In the genomic region with DNA sequence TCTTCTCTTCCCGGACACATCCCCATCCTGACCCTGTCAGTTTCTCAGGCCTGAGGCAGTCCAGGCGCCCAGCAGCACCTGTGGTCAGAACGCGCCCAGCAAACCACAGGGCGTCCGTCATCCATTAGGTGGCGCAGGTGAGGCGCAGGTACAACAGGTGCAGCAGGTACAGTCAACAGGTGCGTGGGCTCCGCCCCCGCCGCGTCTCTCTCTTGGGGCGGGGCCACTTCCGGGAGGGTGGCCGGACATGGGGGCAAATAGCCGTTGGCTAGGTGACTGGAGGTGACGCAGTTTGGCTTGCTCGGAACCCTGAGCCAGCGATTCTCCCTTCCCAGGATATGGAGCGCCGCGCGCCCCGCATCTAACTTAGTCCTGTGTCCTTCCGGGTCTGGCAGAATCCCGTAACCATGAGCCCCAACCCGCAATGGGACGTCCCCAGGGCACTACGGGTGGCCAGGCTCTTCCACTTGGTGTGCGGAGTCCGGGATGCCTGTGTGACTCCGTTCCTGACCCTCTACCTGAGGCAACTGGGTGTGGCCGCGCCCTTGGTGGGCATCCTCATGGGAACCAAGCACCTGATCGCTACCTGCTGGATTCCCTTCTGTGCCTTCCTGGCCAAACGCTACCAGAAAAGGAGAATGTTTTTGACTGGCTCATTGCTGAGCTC, we compare ENCODE assay signal across 10 mouse cellular contexts. TPM values are rescaled to one million over a fixed set of nuclear protein-coding genes. Genes with fewer than 3 reads are reported as not detected.
DNase-seq lines count a peak whose midpoint lies in the region; ATAC-seq lines count a peak whose summit lies in the region.
"Had no signal": no experiment of that assay in that cellular context is flagged by ENCODE, and none has a peak within 500 bp of the region (broad histone marks: within the 10 kb centered on the region; RNA-seq: fewer than 3 reads in every experiment).

A gene (plus strand): TSS at position 269 of the 667 bp plus-strand sequence.

- no peak within 1 kb of the TSS for H3K27ac ChIP-seq in heart, embryonic 14.5 days (replicated peaks in 1 of 2; ENCODE audit: control insufficient read depth in 1 of 2, insufficient read depth in 1 of 2, low read depth in 2 of 2, low read length in 2 of 2)
- no peak within 1 kb of the TSS for H3K27ac ChIP-seq in forebrain, embryonic 15.5 days (replicated peaks)
- H3K27ac ChIP-seq in midbrain, embryonic 15.5 days = no peak within 1 kb of the TSS
- H3K27ac ChIP-seq: liver, embryonic 13.5 days had no signal

- H3K27me3 ChIP-seq in heart, embryonic 14.5 days (ENCODE audit: control insufficient read depth, insufficient read depth, low read length) = peaks cover 13% of the 10 kb centered on the region; the same call in 1 of the 2 replicates
- 0 out of 2 replicates have a peak, but pooled peaks cover 3% of the 10 kb centered on the region for H3K27me3 ChIP-seq in forebrain, embryonic 15.5 days
- H3K27me3 ChIP-seq in midbrain, embryonic 15.5 days (replicated peaks) = peaks cover 14% of the 10 kb centered on the region; the same call in 1 of the 2 replicates

- H3K4me3 ChIP-seq in heart, embryonic 14.5 days (ENCODE audit: control insufficient read depth in 1 of 2, insufficient read depth in 1 of 2, low read depth in 1 of 2, low read length in 2 of 2) = peak within 1 kb of the TSS; percentile 5 to 16; a peak in 3 of 4 replicates
- peak within 1 kb of the TSS; percentile 2; the same call in 1 of the 2 replicates for H3K4me3 ChIP-seq in forebrain, embryonic 15.5 days
- H3K4me3 ChIP-seq in midbrain, embryonic 15.5 days = peak within 1 kb of the TSS; percentile 18
- H3K4me3 ChIP-seq: liver, embryonic 13.5 days had no signal

- peaks cover 0 to 2% of the 10 kb centered on the region in 2 experiments; a peak in 3 of 4 replicates for H3K4me1 ChIP-seq in heart, embryonic 14.5 days (ENCODE audit: control insufficient read depth in 2 of 2, insufficient read depth in 2 of 2, low read length in 2 of 2)
- H3K4me1 ChIP-seq in forebrain, embryonic 15.5 days = peaks cover 6% of the 10 kb centered on the region; the same call in 1 of the 2 replicates
- H3K4me1 ChIP-seq in midbrain, embryonic 15.5 days = peaks cover 6% of the 10 kb centered on the region
- H3K4me1 ChIP-seq: liver, embryonic 13.5 days had no signal

- ATAC-seq in heart, embryonic 14.5 days (ENCODE audit: insufficient number of reproducible peaks, insufficient read depth, low FRiP score, low read depth) = no peak
- ATAC-seq in forebrain, embryonic 15.5 days (replicated peaks) = no peak
- ATAC-seq in midbrain, embryonic 15.5 days (replicated peaks) = no peak
- ATAC-seq in monocyte, adult 5-6 weeks (replicated peaks; ENCODE audit: insufficient number of reproducible peaks, low FRiP score, low TSS enrichment, poor library complexity, severe bottlenecking) = no peak

- H3K9ac ChIP-seq in heart, embryonic 14.5 days (ENCODE audit: low read length) = 0 out of 2 replicates have a peak within 1 kb of the TSS, but pooled peaks have one; percentile 16
- H3K9ac ChIP-seq in forebrain, embryonic 15.5 days (replicated peaks) = no peak within 1 kb of the TSS
- H3K9ac ChIP-seq in midbrain, embryonic 15.5 days = no peak within 1 kb of the TSS
- H3K9ac ChIP-seq: liver, embryonic 13.5 days had no signal

- WGBS in heart, embryonic 14.5 days = 9% methylated on average over 37 of the region's 37 CpGs
- 9% methylated on average over 37 of the region's 37 CpGs for whole genome bisulfite sequencing in forebrain, embryonic 15.5 days
- WGBS in large intestine, adult 2 months = 5% methylated on average over 37 of the region's 37 CpGs
- WGBS in midbrain, embryonic 15.5 days = 10% methylated on average over 37 of the region's 37 CpGs

- DNase-seq in heart, adult 8-10 months (ENCODE audit: low spot score) = no peak
- DNase-seq in large intestine, adult 2 months (ENCODE audit: low read depth, low spot score) = peak; percentile 80
- no peak for DNase-seq in adrenal gland, adult 18-20 months (ENCODE audit: low spot score in 2 of 2)
- DNase-seq in retina, postnatal 1 day = no peak
- DNase-seq: liver, embryonic 13.5 days had no signal

- peak within 1 kb of the TSS; percentile 60 for H3K4me2 ChIP-seq in heart, embryonic 14.5 days (ENCODE audit: low read length)
- H3K4me2 ChIP-seq in forebrain, embryonic 15.5 days (replicated peaks) = peak within 1 kb of the TSS; percentile 22
- peak within 1 kb of the TSS; percentile 47 for H3K4me2 ChIP-seq in midbrain, embryonic 15.5 days
- H3K4me2 ChIP-seq: liver, embryonic 13.5 days had no signal

- H3K9me3 ChIP-seq in heart, embryonic 14.5 days (ENCODE audit: control insufficient read depth, low read length) = 0 out of 2 replicates have a peak, but pooled peaks cover 3% of the 10 kb centered on the region
- no peaks in the 10 kb centered on the region for H3K9me3 ChIP-seq in forebrain, embryonic 15.5 days
- H3K9me3 ChIP-seq in midbrain, embryonic 15.5 days = no peaks in the 10 kb centered on the region
- H3K9me3 ChIP-seq: liver, embryonic 13.5 days had no signal

- no peaks in the 10 kb centered on the region for H3K36me3 ChIP-seq in heart, embryonic 14.5 days (ENCODE audit: control insufficient read depth, insufficient read depth, low read length)
- no peaks in the 10 kb centered on the region for H3K36me3 ChIP-seq in forebrain, embryonic 15.5 days
- no peaks in the 10 kb centered on the region for H3K36me3 ChIP-seq in midbrain, embryonic 15.5 days (replicated peaks)
- H3K36me3 ChIP-seq: liver, embryonic 13.5 days had no signal

RNA-seq across cellular contexts. Expression of the gene that starts here (rescaled TPM):
- 0.12 TPM in 1 of 2 replicates, not detected in the other for polyA plus RNA-seq in heart, embryonic 14.5 days (2014; fragmentation: Nextera tagmentation; extraction: Ambion mirVana)
- under 1 TPM in 3 of 4 experiments, not detected in 1; 0.11 to 0.25 (median 0.16) TPM for total RNA-seq in heart, adult 8-10 months (2022)
- not detected in 2 replicates for polyA plus RNA-seq in forebrain, embryonic 15.5 days (2015; fragmentation: Nextera tagmentation; extraction: Ambion mirVana)
- 17.8 and 23.5 TPM in 2 replicates for polyA plus RNA-seq in large intestine, adult 2 months (2012; rRNA removed)
- not detected in 2 replicates for polyA plus RNA-seq in midbrain, embryonic 15.5 days (2015; fragmentation: Nextera tagmentation; extraction: Ambion mirVana)
- not detected for total RNA-seq in adrenal gland, adult 18-20 months (2021)
- 0.11 to 1.2 TPM (median 0.48 TPM) in 3 replicates for total RNA-seq in monocyte, adult 5-6 weeks (2017)
- total RNA-seq: MEL had no signal
- polyA plus RNA-seq: liver, embryonic 13.5 days had no signal

Comparison
In these comparisons a context has a peak if more than half of its experiments do, and no peak if none do; other contexts are left out.
1. RNA of the gene that starts here (polyA plus RNA-seq): 17.8 to 23.5 TPM in large intestine, adult 2 months; 0.12 TPM in heart, embryonic 14.5 days, not detected in midbrain, embryonic 15.5 days and not detected in forebrain, embryonic 15.5 days; every median in the first group is over 10 times any median in the second.
2. Peak in every context shown above with its lines, with median percentiles within 50 percentile points of each other: H3K4me2 ChIP-seq and H3K4me3 ChIP-seq.